Mouse (Mus musculus) liver, embryonic 14.5 days (tissue): Measurements from ENCODE around the gene Ssr1. TPM values are rescaled to one million over a fixed set of nuclear protein-coding genes. Genes with fewer than 3 reads are reported as not detected.

ENCODE experiments used
- ATAC-seq: fragments of 200-750 bp; cut with Nextera tagmentation; 2 replicates; pipeline ENCODE4 v1.8.0; 2017; ENCODE audit warnings: moderate number of reproducible peaks, mild to moderate bottlenecking, moderate library complexity; ENCODE audit not compliant: insufficient read depth
- DNase-seq, 3 experiments: peaks; one replicate each; pipeline ENCODE4 v3.0.0-alpha.2; 2012 to 2013; ENCODE audit warnings: low read depth in 3 of 3, low spot score in 3 of 3
- H3K27ac ChIP-seq: fragments of 300-500 bp; sonication (generic); 2 replicates; pipeline ENCODE4 v1.5.1; 2014; ENCODE audit warnings: moderate library complexity, mild to moderate bottlenecking, control low read depth, inconsistent platforms
- H3K27me3 ChIP-seq: fragments of 300-500 bp; sonication (generic); 2 replicates; pipeline ENCODE4 v1.6.1; 2014; ENCODE audit warnings: mild to moderate bottlenecking, low read length, moderate library complexity; ENCODE audit not compliant: control insufficient read depth, insufficient read depth
- H3K36me3 ChIP-seq: fragments of 300-500 bp; sonication (generic); replicated peaks from 2 replicates; pipeline ENCODE4 v1.6.1; 2014; ENCODE audit warnings: low read depth; ENCODE audit not compliant: control insufficient read depth, insufficient read depth
- H3K4me1 ChIP-seq, 2 experiments: fragments of 200-500 bp in 1 of 2; fragments of 300-500 bp in 1 of 2; sonication (generic) in 1 of 2; replicated peaks; 2 replicates each; pipeline ENCODE4 v1.6.1; 2012 to 2014; ENCODE audit warnings: antibody characterized with exemption in 1 of 2, inconsistent platforms in 1 of 2, low read length in 1 of 2; ENCODE audit not compliant: control insufficient read depth in 2 of 2, insufficient read depth in 2 of 2
- H3K4me2 ChIP-seq: fragments of 300-500 bp; sonication (generic); 2 replicates; pipeline ENCODE4 v1.6.1; 2014; ENCODE audit warnings: low read depth, mild to moderate bottlenecking, control low read depth, moderate library complexity
- H3K4me3 ChIP-seq, 2 experiments: fragments of 200-500 bp in 1 of 2; fragments of 300-500 bp in 1 of 2; sonication (generic) in 1 of 2; 2 replicates each; pipeline ENCODE4 v1.5.1; 2012 to 2014; ENCODE audit warnings: low read depth in 2 of 2, low read length in 2 of 2, mild to moderate bottlenecking in 2 of 2, control low read depth in 1 of 2, inconsistent platforms in 1 of 2, moderate library complexity in 1 of 2; ENCODE audit not compliant: insufficient read depth in 1 of 2
- H3K9ac ChIP-seq: fragments of 300-500 bp; sonication (generic); replicated peaks from 2 replicates; pipeline ENCODE4 v1.6.1; 2014; ENCODE audit warnings: mild to moderate bottlenecking, control low read depth, moderate library complexity
- H3K9me3 ChIP-seq: fragments of 300-500 bp; sonication (generic); 2 replicates; pipeline ENCODE4 v1.6.1; 2016; ENCODE audit warnings: low read length, mixed read lengths; ENCODE audit not compliant: control insufficient read depth
- CTCF ChIP-seq: IDR thresholded peaks from 2 replicates; pipeline ENCODE4 v1.5.1; 2016; ENCODE audit warnings: antibody characterized with exemption, low read depth, control low read depth
- EP300 ChIP-seq: IDR thresholded peaks from 2 replicates; pipeline ENCODE4 v1.6.1; 2016; ENCODE audit warnings: antibody characterized with exemption, low read depth
- WGBS: fragments of 180-500 bp; shearing (Covaris S2); extraction: QIAGEN DNeasy Blood & Tissue Kit; methylation state at CpG from one replicate; pipeline ENCODE4 v1.1.7; 2014; ENCODE audit not compliant: insufficient replicate concordance; 5-methylcytosine and 5-hydroxymethylcytosine counted together
- polyA plus RNA-seq, 2 experiments: library from polyadenylated mRNA; depleted of rRNA in 1 of 2; stranded (reverse) in 1 of 2; unstranded in 1 of 2; fragments of >200 nt; fragmentation: Nextera tagmentation in 1 of 2; extraction: Ambion mirVana in 1 of 2; gene quantifications; 2 replicates each; pipeline versions ENCODE4 v1.2.1 to v1.2.3; 2012 to 2014

The Ssr1 gene
- polyA plus RNA-seq, 2 experiments = 17.0 to 74.3 TPM

- H3K4me3 ChIP-seq = no peak overlapping the region
- H3K36me3 ChIP-seq = no peaks in the 10 kb centered on the region
- TF ChIP-seq EP300 (peak; percentile 52), CTCF (no peak)
- no peaks in the 10 kb centered on the region; the same call in 1 of the 2 replicates for H3K27me3 ChIP-seq
- ATAC-seq = peak; percentile 95
- H3K27ac ChIP-seq = peak overlapping the region; percentile 39
- H3K9ac ChIP-seq = no peak overlapping the region
- peak in 2 of 3 experiments; percentile 36 to 70 for DNase-seq
- 77% methylated on average over 3 of the region's 3 CpGs for WGBS
- H3K9me3 ChIP-seq = no peaks in the 10 kb centered on the region
- H3K4me2 ChIP-seq = peak overlapping the region; percentile 13
- H3K4me1 ChIP-seq = peaks cover 15 to 23% of the 10 kb centered on the region in 2 experiments
These were observed 5.7 kb upstream of the Ssr1 start for GRCm38 (mm10) chr13:37999713-38000112.

- Histone ChIP-seq H3K27ac (peak overlapping the region; percentile 40; the same call in 1 of the 2 replicates), H3K4me3 (peak overlapping the region; percentile 42 to 75), H3K9me3 (no peaks in the 10 kb centered on the region), H3K4me1 (peaks cover 8 to 22% of the 10 kb centered on the region in 2 experiments), H3K9ac (peak overlapping the region; percentile 38), H3K4me2 (peak overlapping the region; percentile 62), H3K27me3 (no peaks in the 10 kb centered on the region), H3K36me3 (peaks cover 24% of the 10 kb centered on the region)
- TF ChIP-seq EP300 = no peak
- no peak for TF ChIP-seq CTCF
- peak; percentile 29 for ATAC-seq
- DNase-seq = no peak
- 15% methylated on average over 7 of the region's 7 CpGs for WGBS
These were observed 360 bp upstream of the Ssr1 start for GRCm38 (mm10) chr13:37994405-37994749.

DNA sequence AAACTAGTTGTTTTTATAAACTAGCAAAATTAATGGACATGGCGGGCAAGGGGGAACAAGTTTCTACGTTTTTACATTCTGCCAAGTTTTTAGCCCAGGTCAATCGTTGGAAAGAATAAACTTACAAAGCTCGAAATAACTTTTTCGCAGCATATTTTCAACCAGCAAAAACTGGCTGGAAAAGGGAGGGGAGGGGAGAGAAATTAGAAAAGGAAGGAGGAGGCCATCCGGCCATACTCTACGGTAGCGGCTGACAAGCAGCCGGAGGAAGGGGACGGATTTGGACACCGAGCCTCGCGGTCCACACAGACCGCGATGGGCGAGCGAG, 677 bp downstream of the Ssr1 start:
- Histone ChIP-seq H3K4me3 (peak overlapping the region; percentile 75 to 93), H3K36me3 (peaks cover 34% of the 10 kb centered on the region), H3K27me3 (no peaks in the 10 kb centered on the region), H3K4me1 (peaks cover 5 to 15% of the 10 kb centered on the region in 2 experiments), H3K9me3 (no peaks in the 10 kb centered on the region), H3K4me2 (peak overlapping the region; percentile 69), H3K9ac (peak overlapping the region; percentile 93), H3K27ac (peak overlapping the region; percentile 70)
- TF ChIP-seq EP300 (no peak), CTCF (no peak)
- DNase-seq (no peak), ATAC-seq (no peak)
- under 1% methylated on average over 17 of the region's 17 CpGs for WGBS

DNA sequence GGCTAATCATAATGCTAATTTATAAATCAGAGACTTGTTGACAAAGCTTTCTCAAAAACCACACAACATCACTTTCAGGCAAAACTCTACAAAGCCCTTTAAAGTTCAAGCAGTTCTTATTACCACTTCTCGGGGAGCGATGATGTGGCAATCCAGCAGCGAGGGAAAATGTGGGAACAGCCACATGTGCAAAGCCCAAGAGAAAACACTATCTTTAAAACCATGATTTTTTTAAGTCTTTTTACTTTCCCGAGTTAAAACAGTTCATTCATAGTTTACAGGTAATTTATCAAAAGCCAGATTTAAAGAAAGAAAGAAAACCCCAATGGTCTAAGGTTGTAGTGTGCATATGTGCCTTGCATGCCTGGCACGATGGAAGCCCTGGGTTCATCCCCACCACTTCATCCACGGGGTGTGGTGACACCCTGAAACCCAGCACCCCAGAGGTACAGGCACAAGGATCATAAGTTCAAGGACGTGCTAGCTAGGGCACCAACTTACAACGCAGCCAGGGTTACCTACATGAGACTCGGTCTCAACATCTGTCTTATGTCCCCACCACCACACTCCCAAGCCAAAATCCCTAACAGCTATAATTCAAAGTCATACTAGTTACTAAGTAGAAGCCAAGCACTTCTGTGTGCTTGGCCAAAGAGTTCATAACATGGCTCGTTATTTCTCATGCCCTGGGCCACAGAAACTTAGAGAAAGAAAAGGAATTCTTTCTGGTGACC, 1.2 kb downstream of the Ssr1 start:
- Histone ChIP-seq H3K9me3 (no peaks in the 10 kb centered on the region), H3K4me1 (peaks cover 5 to 15% of the 10 kb centered on the region in 2 experiments), H3K36me3 (peaks cover 40% of the 10 kb centered on the region), H3K4me2 (peak overlapping the region; percentile 69), H3K27me3 (no peaks in the 10 kb centered on the region), H3K9ac (peak overlapping the region; percentile 93), H3K27ac (peak overlapping the region; percentile 70), H3K4me3 (peak overlapping the region; percentile 75 to 93)
- no peak for TF ChIP-seq EP300
- TF ChIP-seq CTCF = no peak
- WGBS = 7% methylated on average over 10 of the region's 10 CpGs
- DNase-seq (no peak), ATAC-seq (no peak)

DNA sequence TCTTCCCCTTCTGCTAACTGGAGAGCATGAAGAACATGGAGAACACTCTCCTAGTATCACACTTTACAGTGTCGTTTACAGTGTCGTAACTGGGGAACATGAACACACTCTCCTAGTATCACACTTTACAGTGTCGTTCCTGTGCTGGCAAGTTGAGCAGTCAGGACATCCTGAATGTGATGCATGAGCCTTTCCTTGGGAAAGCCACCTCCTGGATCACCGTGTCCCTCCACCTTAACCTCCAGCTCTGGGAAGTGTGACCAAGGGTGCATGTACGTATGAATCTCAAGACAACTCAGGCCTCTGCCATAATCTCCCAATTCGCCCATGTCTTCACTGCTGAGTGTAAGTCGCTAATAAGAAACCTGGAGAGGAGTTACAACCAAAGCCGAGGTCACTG, 4.3 kb downstream of the Ssr1 start:
- DNase-seq = no peak
- Histone ChIP-seq H3K4me1 (peaks cover 4 to 12% of the 10 kb centered on the region in 2 experiments), H3K27me3 (no peaks in the 10 kb centered on the region), H3K4me3 (no peak overlapping the region), H3K4me2 (no peak overlapping the region), H3K9me3 (no peaks in the 10 kb centered on the region), H3K27ac (no peak overlapping the region), H3K9ac (no peak overlapping the region), H3K36me3 (peaks cover 69% of the 10 kb centered on the region)
- no peak for ATAC-seq
- TF ChIP-seq EP300 (no peak), CTCF (no peak)
- 83% methylated on average over 8 of the region's 8 CpGs for WGBS
